Mouse (Mus musculus) Muller cell, postnatal 12 days (primary cell): ENCODE results near the gene Zdhhc12.
"Not testable (repeated sequence)": the region's sequence is repeated elsewhere in the genome, so short reads cannot be mapped to it uniquely, and the experiment has no call there.

ENCODE experiments used
- DNase-seq: peaks from one replicate; pipeline ENCODE4 v3.0.0-alpha.2; 2015; ENCODE audit errors: inconsistent ontology term

The Zdhhc12 gene

GRCm38 (mm10) chr2:30093471-30094207 lies at the start of gene Zdhhc12:
Gene Zdhhc12 (minus strand): TSS chr2:30093648.
- DNase-seq: peak; percentile 99

- DNase-seq: not testable (repeated sequence)
These were observed 46.6 kb upstream of the Zdhhc12 start for GRCm38 (mm10) chr2:30140021-30140420.

- no peak for DNase-seq
These were observed 43.0 kb upstream of the Zdhhc12 start for GRCm38 (mm10) chr2:30136458-30136857.

GRCm38 (mm10) chr2:30134928-30135620 lies 41.6 kb upstream of the Zdhhc12 start:
- no peak for DNase-seq

GRCm38 (mm10) chr2:30134378-30134711 lies 40.9 kb upstream of the Zdhhc12 start:
- no peak for DNase-seq

- peak; percentile 98 for DNase-seq
These were observed 40.3 kb upstream of the Zdhhc12 start, which contains the start of gene Tbc1d13 for GRCm38 (mm10) chr2:30133613-30134377. Gene Tbc1d13 (plus strand): TSS chr2:30133746.

GRCm38 (mm10) chr2:30132801-30133612 lies 39.6 kb upstream of the Zdhhc12 start:
- peak; percentile 68 for DNase-seq

- DNase-seq: not testable (repeated sequence)
These were observed 37.8 kb upstream of the Zdhhc12 start for GRCm38 (mm10) chr2:30131240-30131639.

GRCm38 (mm10) chr2:30130156-30130555 lies 36.7 kb upstream of the Zdhhc12 start:
- DNase-seq: no peak

GRCm38 (mm10) chr2:30128789-30129188 lies 35.3 kb upstream of the Zdhhc12 start:
- DNase-seq: peak; percentile 22

- peak; percentile 97 for DNase-seq
These were observed 31.2 kb upstream of the Zdhhc12 start, which contains the start of gene Zer1 for GRCm38 (mm10) chr2:30124472-30125274. Gene Zer1 (minus strand): TSS chr2:30124585.

GRCm38 (mm10) chr2:30123729-30124471 lies 30.5 kb upstream of the Zdhhc12 start:
- DNase-seq: no peak

GRCm38 (mm10) chr2:30122766-30123165 lies 29.3 kb upstream of the Zdhhc12 start:
- DNase-seq: no peak

GRCm38 (mm10) chr2:30120269-30120668 lies 26.8 kb upstream of the Zdhhc12 start:
- DNase-seq: no peak

GRCm38 (mm10) chr2:30119641-30120051 lies 26.2 kb upstream of the Zdhhc12 start:
- DNase-seq: peak; percentile 22

GRCm38 (mm10) chr2:30112564-30112963 lies 19.1 kb upstream of the Zdhhc12 start:
- no peak for DNase-seq

- DNase-seq: no peak
These were observed 18.1 kb upstream of the Zdhhc12 start for GRCm38 (mm10) chr2:30111500-30111899.

GRCm38 (mm10) chr2:30108260-30108659 lies 14.8 kb upstream of the Zdhhc12 start:
- DNase-seq: no peak

- no peak for DNase-seq
These were observed 14.2 kb upstream of the Zdhhc12 start for GRCm38 (mm10) chr2:30107646-30108045.

- DNase-seq: peak; percentile 14
These were observed 12.9 kb upstream of the Zdhhc12 start for GRCm38 (mm10) chr2:30106364-30106763.
